Mouse (Mus musculus) ovary, postnatal 10 days (tissue): Measurements from ENCODE around the gene Usp50.

ENCODE experiments used
- DNase-seq: peaks from one replicate; pipeline ENCODE4 v3.0.0; 2022; ENCODE audit warnings: low spot score

Usp50 gene

GRCm38 (mm10) chr2:126663481-126663880 is 119.8 kb downstream of the Usp50 start:
- no peak for DNase-seq
